ENCODE assay signal across 8 mouse cellular contexts in genomic region chr4:134632131-134632711, GRCm38 (mm10).
DNase-seq lines count a peak whose midpoint lies in the region; ATAC-seq and TF ChIP-seq lines count a peak whose summit lies in the region.

No protein-coding gene starts in this region.

- no peak for TF ChIP-seq CTCF in left cerebral cortex, adult 2 months (IDR thresholded peaks at IDR 0.05)

- 40% methylated on average over 13 of the region's 13 CpGs for WGBS in embryonic facial prominence, embryonic 10.5 days
- WGBS in lung, embryonic 16.5 days, result 32% methylated on average over 13 of the region's 13 CpGs

- H3K9me3 ChIP-seq in embryonic facial prominence, embryonic 10.5 days, result no peaks in the 10 kb centered on the region
- no peaks in the 10 kb centered on the region for H3K9me3 ChIP-seq in lung, embryonic 16.5 days (ENCODE audit: control insufficient read depth, low read length)

- peaks cover 65% of the 10 kb centered on the region for H3K4me1 ChIP-seq in embryonic facial prominence, embryonic 10.5 days
- H3K4me1 ChIP-seq in lung, embryonic 16.5 days (replicated peaks; ENCODE audit: control insufficient read depth, insufficient read depth, low read length), result peaks cover 21% of the 10 kb centered on the region

- no peak overlapping the region for H3K4me2 ChIP-seq in lung, embryonic 16.5 days (ENCODE audit: low read depth, low read length)

- no peaks in the 10 kb centered on the region for H3K36me3 ChIP-seq in embryonic facial prominence, embryonic 10.5 days (replicated peaks)
- H3K36me3 ChIP-seq in lung, embryonic 16.5 days (ENCODE audit: control insufficient read depth, insufficient read depth, low read length), result no peaks in the 10 kb centered on the region

- peak in 1 of 2 experiments; percentile 38 for DNase-seq in left cerebral cortex, adult 2 months (ENCODE audit: extremely low spot score in 1 of 2, low spot score in 2 of 2)
- DNase-seq in left cerebral cortex, postnatal 36 days (ENCODE audit: low spot score in 2 of 2), result no peak
- DNase-seq in embryonic facial prominence, embryonic 10.5 days (ENCODE audit: low spot score), result peak; percentile 26
- DNase-seq in heart, adult 9 months (ENCODE audit: low spot score in 2 of 2), result peak; percentile 91 to 92
- peak; percentile 61 to 69 for DNase-seq in kidney, adult 8-10 months
- peak; percentile 57 for DNase-seq in retina, embryonic 14.5 days (ENCODE audit: low spot score)
- DNase-seq in cerebellum, postnatal 4 days (ENCODE audit: low spot score in 2 of 2), result no peak

- no peaks in the 10 kb centered on the region for H3K27me3 ChIP-seq in embryonic facial prominence, embryonic 10.5 days (replicated peaks; ENCODE audit: low read depth, poor library complexity, severe bottlenecking)
- H3K27me3 ChIP-seq in lung, embryonic 16.5 days (ENCODE audit: control insufficient read depth, insufficient read depth, low read depth, low read length), result no peaks in the 10 kb centered on the region

- H3K27ac ChIP-seq in left cerebral cortex, adult 2 months, result peak overlapping the region; percentile 88
- H3K27ac ChIP-seq in embryonic facial prominence, embryonic 10.5 days (replicated peaks), result peak overlapping the region; percentile 72
- peak overlapping the region; percentile 60 for H3K27ac ChIP-seq in lung, embryonic 16.5 days (ENCODE audit: low read length)

- no peak overlapping the region for H3K4me3 ChIP-seq in left cerebral cortex, adult 2 months
- no peak overlapping the region for H3K4me3 ChIP-seq in embryonic facial prominence, embryonic 10.5 days
- no peak overlapping the region for H3K4me3 ChIP-seq in lung, embryonic 16.5 days (ENCODE audit: low read length)

- intact Hi-C loops in left cerebral cortex, adult 2 months (cut with DNase I), result loop anchor here (2.0 kb wide), 1 partner anchor 73 kb away; the partner anchor contains the start of gene Man1c1
- intact Hi-C loops in left cerebral cortex, postnatal 36 days (cut with DNase I), result loop anchor here (5.0 kb wide), 1 partner anchor 50 kb away; no protein-coding TSS in a partner anchor

- no peak overlapping the region for H3K9ac ChIP-seq in lung, embryonic 16.5 days (ENCODE audit: low read length)

- ATAC-seq in lung, embryonic 16.5 days (ENCODE audit: low read depth), result peak; percentile 87

Comparison
In these comparisons a context has a peak if more than half of its experiments do, and no peak if none do; other contexts are left out.
1. DNase-seq: peak in embryonic facial prominence, embryonic 10.5 days (single experiment), heart, adult 9 months (2 of 2), kidney, adult 8-10 months (2 of 2) and retina, embryonic 14.5 days (single experiment); none in left cerebral cortex, postnatal 36 days (0 of 2) and cerebellum, postnatal 4 days (0 of 2).
2. Peak in every context shown above with its lines, with median percentiles within 50 percentile points of each other: H3K27ac ChIP-seq.